ENCODE assay signal across 9 mouse cellular contexts in genomic region chr2:93744346-93745229, GRCm38 (mm10).
DNase-seq lines count a peak whose midpoint lies in the region; ATAC-seq lines count a peak whose summit lies in the region.
"Had no signal": no experiment of that assay in that cellular context is flagged by ENCODE, and none has a peak within 500 bp of the region (broad histone marks: within the 10 kb centered on the region; RNA-seq: fewer than 3 reads in every experiment).

No protein-coding gene starts in this region.

- no peaks in the 10 kb centered on the region for H3K36me3 ChIP-seq in neural tube, embryonic 11.5 days (ENCODE audit: control insufficient read depth, insufficient read depth, low read length)
- no peaks in the 10 kb centered on the region for H3K36me3 ChIP-seq in embryonic facial prominence, embryonic 12.5 days
- H3K36me3 ChIP-seq in stomach, embryonic 14.5 days (ENCODE audit: control insufficient read depth, insufficient read depth, low read length) = no peaks in the 10 kb centered on the region
- H3K36me3 ChIP-seq: neural tube, embryonic 12.5 days had no signal

- H3K27ac ChIP-seq in neural tube, embryonic 11.5 days (ENCODE audit: low read depth, low read length) = 0 out of 2 replicates have a peak overlapping the region, but pooled peaks have one; percentile 17
- H3K27ac ChIP-seq in embryonic facial prominence, embryonic 12.5 days = peak overlapping the region; percentile 79
- no peak overlapping the region; the same call in 1 of the 2 replicates for H3K27ac ChIP-seq in stomach, embryonic 14.5 days (ENCODE audit: low read length)
- H3K27ac ChIP-seq: neural tube, embryonic 12.5 days had no signal

- H3K9me3 ChIP-seq in neural tube, embryonic 11.5 days (ENCODE audit: control insufficient read depth, low read length) = no peaks in the 10 kb centered on the region
- H3K9me3 ChIP-seq in embryonic facial prominence, embryonic 12.5 days = no peaks in the 10 kb centered on the region
- no peaks in the 10 kb centered on the region for H3K9me3 ChIP-seq in stomach, embryonic 14.5 days (ENCODE audit: control insufficient read depth, low read depth, low read length)
- H3K9me3 ChIP-seq: neural tube, embryonic 12.5 days had no signal

- H3K4me2 ChIP-seq in neural tube, embryonic 11.5 days (ENCODE audit: low read depth) = no peak overlapping the region
- no peak overlapping the region for H3K4me2 ChIP-seq in embryonic facial prominence, embryonic 12.5 days (replicated peaks)
- H3K4me2 ChIP-seq in stomach, embryonic 14.5 days (replicated peaks; ENCODE audit: low read depth, low read length) = no peak overlapping the region
- H3K4me2 ChIP-seq: neural tube, embryonic 12.5 days had no signal

- 32% methylated on average over 11 of the region's 11 CpGs for WGBS in neural tube, embryonic 11.5 days
- WGBS in embryonic facial prominence, embryonic 12.5 days = 18% methylated on average over 11 of the region's 11 CpGs
- 41% methylated on average over 11 of the region's 11 CpGs for WGBS in stomach, embryonic 14.5 days

- no peak overlapping the region for H3K4me3 ChIP-seq in neural tube, embryonic 11.5 days (ENCODE audit: low read depth, low read length)
- no peak overlapping the region for H3K4me3 ChIP-seq in embryonic facial prominence, embryonic 12.5 days
- no peak overlapping the region for H3K4me3 ChIP-seq in stomach, embryonic 14.5 days (ENCODE audit: low read depth, low read length)
- H3K4me3 ChIP-seq: neural tube, embryonic 12.5 days had no signal

- H3K4me1 ChIP-seq in neural tube, embryonic 11.5 days (ENCODE audit: control insufficient read depth, insufficient read depth, low read length) = peaks cover 16% of the 10 kb centered on the region
- H3K4me1 ChIP-seq in embryonic facial prominence, embryonic 12.5 days = peaks cover 73% of the 10 kb centered on the region
- H3K4me1 ChIP-seq in stomach, embryonic 14.5 days (ENCODE audit: control insufficient read depth, insufficient read depth, low read length) = peaks cover 7% of the 10 kb centered on the region; the same call in 1 of the 2 replicates

- no peaks in the 10 kb centered on the region for H3K27me3 ChIP-seq in neural tube, embryonic 11.5 days (ENCODE audit: control insufficient read depth, insufficient read depth, low read length)
- no peaks in the 10 kb centered on the region for H3K27me3 ChIP-seq in embryonic facial prominence, embryonic 12.5 days
- no peaks in the 10 kb centered on the region for H3K27me3 ChIP-seq in stomach, embryonic 14.5 days (ENCODE audit: control insufficient read depth, insufficient read depth, low read length)
- H3K27me3 ChIP-seq: neural tube, embryonic 12.5 days had no signal

- ATAC-seq in neural tube, embryonic 11.5 days (ENCODE audit: insufficient read depth, low FRiP score, low TSS enrichment) = no peak; the same call in 1 of the 2 replicates
- no peak for ATAC-seq in embryonic facial prominence, embryonic 12.5 days (ENCODE audit: insufficient number of reproducible peaks, insufficient read depth, low FRiP score, low TSS enrichment)
- peak; percentile 33; the same call in 1 of the 2 replicates for ATAC-seq in stomach, embryonic 14.5 days (ENCODE audit: insufficient number of reproducible peaks, insufficient read depth, low FRiP score, low read depth)
- no peak for ATAC-seq in megakaryocyte-erythroid progenitor cell, adult 5-6 weeks (replicated peaks; ENCODE audit: low FRiP score, low TSS enrichment, poor library complexity, severe bottlenecking)

- H3K9ac ChIP-seq in neural tube, embryonic 11.5 days (ENCODE audit: low read length) = no peak overlapping the region
- H3K9ac ChIP-seq in embryonic facial prominence, embryonic 12.5 days = no peak overlapping the region
- no peak overlapping the region for H3K9ac ChIP-seq in stomach, embryonic 14.5 days (replicated peaks; ENCODE audit: low read depth, low read length)
- H3K9ac ChIP-seq: neural tube, embryonic 12.5 days had no signal

- no peak for DNase-seq in neural tube, embryonic 11.5 days (ENCODE audit: low spot score)
- no peak for DNase-seq in neural tube, embryonic 10.5 days (ENCODE audit: extremely low spot score, low spot score)
- peak; percentile 41 for DNase-seq in layer of hippocampus, adult 9-10 months (ENCODE audit: low spot score)
- no peak for DNase-seq in gastrocnemius, postnatal 25 days
- DNase-seq in adrenal gland, adult 18-20 months (ENCODE audit: low spot score in 2 of 2) = no peak
